Mouse (Mus musculus) ES-E14 (cell line): ENCODE measurements at regions not wholly inside any gene's neighbourhood (a gene's known extent, or its start where the extent isn't known, plus 50 kb on each side); places are given as distances from the start of the nearest gene placed in this dataset.

Experiments used
- DNase-seq: peaks from one replicate; pipeline ENCODE4 v3.0.0-alpha.2; 2013; ENCODE audit warnings: low read depth, low spot score
- H3K27ac ChIP-seq: 2 replicates; pipeline ENCODE4 v1.5.1; 2012; ENCODE audit warnings: low read depth, mild to moderate bottlenecking, low read length, moderate library complexity, mixed read lengths; ENCODE audit not compliant: poor library complexity, insufficient read depth, severe bottlenecking
- H3K36me3 ChIP-seq: 2 replicates; pipeline ENCODE4 v1.6.1; 2012; ENCODE audit warnings: mild to moderate bottlenecking, low read length, moderate library complexity, mixed read lengths; ENCODE audit not compliant: control insufficient read depth, poor library complexity, insufficient read depth, severe bottlenecking
- H3K4me1 ChIP-seq, 2 experiments: fragments of 150-350 bp in 1 of 2; sonication (generic) in 1 of 2; 2 replicates each; pipeline ENCODE4 v1.6.1; 2012; ENCODE audit warnings: low read length in 2 of 2, mild to moderate bottlenecking in 1 of 2, mixed read lengths in 1 of 2; ENCODE audit not compliant: control insufficient read depth in 2 of 2, insufficient read depth in 2 of 2, poor library complexity in 1 of 2
- H3K4me3 ChIP-seq, 2 experiments: fragments of 150-350 bp in 1 of 2; sonication (generic) in 1 of 2; 2 replicates each; pipeline ENCODE4 v1.5.1; 2012; ENCODE audit warnings: low read length in 2 of 2, low read depth in 1 of 2, mild to moderate bottlenecking in 1 of 2, mixed read lengths in 1 of 2; ENCODE audit not compliant: insufficient read depth in 1 of 2, poor library complexity in 1 of 2, severe bottlenecking in 1 of 2
- H3K9ac ChIP-seq: 2 replicates; pipeline ENCODE4 v1.6.1; 2012; ENCODE audit warnings: low read depth, mild to moderate bottlenecking, low read length, mixed read lengths; ENCODE audit not compliant: poor library complexity, insufficient read depth, severe bottlenecking
- H3K9me3 ChIP-seq: fragments of 150-350 bp; sonication (generic); 2 replicates; pipeline ENCODE4 v1.6.1; 2012; ENCODE audit warnings: low read depth, mild to moderate bottlenecking, low read length; ENCODE audit not compliant: control insufficient read depth, insufficient read depth
- CHD2 ChIP-seq: IDR thresholded peaks from 2 replicates; pipeline ENCODE4 v1.6.1; 2014; ENCODE audit warnings: mild to moderate bottlenecking, low read depth, low read length, inconsistent platforms
- HCFC1 ChIP-seq: IDR thresholded peaks from 2 replicates; pipeline ENCODE4 v1.6.1; 2012; ENCODE audit warnings: low read length, inconsistent platforms, borderline replicate concordance; ENCODE audit not compliant: insufficient read depth
- MAFK ChIP-seq: IDR thresholded peaks from 2 replicates; pipeline ENCODE4 v1.6.1; 2014; ENCODE audit warnings: mild to moderate bottlenecking, low read depth, low read length, inconsistent platforms; ENCODE audit not compliant: insufficient read depth
- ZC3H11A ChIP-seq: IDR thresholded peaks from 2 replicates; pipeline ENCODE4 v1.6.1; 2012; ENCODE audit warnings: low read depth, mild to moderate bottlenecking, inconsistent platforms, low read length, borderline replicate concordance
- ZNF384 ChIP-seq: IDR thresholded peaks from 2 replicates; pipeline ENCODE4 v1.6.1; 2012; ENCODE audit warnings: low read depth, low read length, inconsistent platforms
- in situ Hi-C, 2 experiments: fragments of 600-800 bp; cut with MboI; formaldehyde crosslinking; loops; one replicate each; pipeline ENCODE4 v1.15.1; 2025; ENCODE audit warnings: low sequenced_read_pairs in 2 of 2, inconsistent platforms in 1 of 2; ENCODE audit not compliant: unreplicated experiment in 2 of 2

DNA sequence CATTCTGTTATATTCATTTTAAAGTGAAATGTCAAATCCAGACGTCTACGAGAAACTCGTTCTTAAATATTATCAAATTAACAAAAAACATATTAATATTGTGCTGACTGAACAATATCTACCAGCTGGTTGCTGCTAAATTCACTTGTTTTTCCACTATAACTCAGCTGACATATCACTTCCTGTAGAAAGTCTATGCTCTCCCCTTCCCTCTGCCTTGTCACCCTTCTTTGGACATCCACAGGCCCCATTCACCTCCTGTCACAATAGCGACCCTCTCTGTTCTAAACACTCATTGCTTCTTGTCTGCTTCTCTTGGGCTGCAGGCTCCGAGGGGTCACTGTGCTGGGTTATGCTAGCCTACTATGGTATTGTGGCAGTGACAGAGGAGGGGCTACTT, 52.5 kb upstream of the Cplx2 start:
- Histone ChIP-seq H3K4me1 (peaks cover 0 to 18% of the 10 kb centered on the region in 2 experiments; a peak in 1 of 4 replicates), H3K9me3 (no peaks in the 10 kb centered on the region), H3K36me3 (no peaks in the 10 kb centered on the region), H3K27ac (no peak overlapping the region), H3K4me3 (no peak overlapping the region), H3K9ac (no peak overlapping the region)
- TF ChIP-seq CHD2, result no peak
- TF ChIP-seq ZNF384, result no peak
- no peak for TF ChIP-seq MAFK
- no peak for TF ChIP-seq ZC3H11A
- no peak for TF ChIP-seq HCFC1
- no peak for DNase-seq
- in situ Hi-C loops, result no loop called here

DNA sequence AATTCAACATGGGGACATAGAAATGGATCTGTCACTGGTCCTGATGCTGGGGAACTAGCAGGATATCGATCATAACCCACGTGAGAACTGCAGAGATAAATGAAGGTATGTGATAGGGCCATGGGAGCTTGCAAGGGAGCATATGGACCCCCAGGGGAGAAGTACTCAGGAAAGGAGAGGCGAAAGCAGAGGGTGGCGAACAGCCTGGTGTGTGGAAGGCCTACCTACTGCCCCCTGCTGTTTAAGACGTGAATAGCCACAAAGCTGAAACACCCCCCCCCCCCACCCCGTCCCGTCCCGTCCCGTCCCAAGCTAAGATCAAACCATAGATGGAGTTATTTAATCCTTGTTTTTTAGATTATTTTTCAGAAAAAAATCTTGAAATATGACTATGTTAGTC, 50.9 kb upstream of the Cplx2 start:
- DNase-seq, result peak; percentile 22
- TF ChIP-seq CHD2, result no peak
- TF ChIP-seq ZC3H11A, result no peak
- no peak for TF ChIP-seq MAFK
- TF ChIP-seq HCFC1, result no peak
- no peak for TF ChIP-seq ZNF384
- Histone ChIP-seq H3K9me3 (no peaks in the 10 kb centered on the region), H3K4me3 (no peak overlapping the region), H3K9ac (no peak overlapping the region), H3K36me3 (no peaks in the 10 kb centered on the region), H3K27ac (no peak overlapping the region), H3K4me1 (peaks cover 0 to 20% of the 10 kb centered on the region in 2 experiments; a peak in 1 of 4 replicates)
- in situ Hi-C loops, result no loop called here

DNA sequence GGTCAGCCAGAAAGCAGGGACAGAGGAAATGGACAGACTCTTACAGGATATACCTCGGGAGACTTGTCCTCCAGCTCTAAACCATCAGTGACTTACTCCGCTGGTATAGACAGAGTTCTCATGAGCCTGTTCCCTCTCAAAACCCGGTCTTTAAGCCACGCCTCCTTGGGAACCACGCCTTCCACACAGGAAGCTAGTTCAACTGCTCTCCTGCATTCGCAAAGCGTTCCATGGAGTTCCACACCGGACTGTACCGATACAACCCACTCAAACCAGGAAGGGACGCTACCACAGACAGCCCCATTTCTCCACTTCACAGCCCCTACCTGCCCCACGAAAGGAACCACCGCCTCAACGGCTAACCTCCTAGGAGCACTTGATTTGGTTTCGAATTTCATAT, 50.1 kb upstream of the Cplx2 start:
- no peak for TF ChIP-seq MAFK
- H3K27ac ChIP-seq, result no peak overlapping the region
- no peaks in the 10 kb centered on the region for H3K9me3 ChIP-seq
- no peak overlapping the region for H3K9ac ChIP-seq
- H3K4me3 ChIP-seq, result no peak overlapping the region
- H3K4me1 ChIP-seq, result peaks cover 0 to 20% of the 10 kb centered on the region in 2 experiments; a peak in 1 of 4 replicates
- peak; percentile 16 for DNase-seq
- no peaks in the 10 kb centered on the region for H3K36me3 ChIP-seq
- in situ Hi-C loops, result no loop called here
